Mouse (Mus musculus) hindbrain, embryonic 11.5 days (tissue): ENCODE results near the gene St3gal4. TPM values are rescaled to one million over a fixed set of nuclear protein-coding genes. Genes with fewer than 3 reads are reported as not detected.

Source experiments
- ATAC-seq: fragments of 200-750 bp; cut with Nextera tagmentation; 2 replicates; pipeline ENCODE4 v1.8.0; 2017; ENCODE audit warnings: mild to moderate bottlenecking, moderate TSS enrichment, moderate library complexity; ENCODE audit not compliant: low FRiP score
- DNase-seq: peaks from one replicate; pipeline ENCODE4 v3.0.0-alpha.2; 2015; ENCODE audit warnings: low spot score
- H3K27ac ChIP-seq: fragments of 300-500 bp; sonication (generic); 2 replicates; pipeline ENCODE4 v1.5.1; 2014; ENCODE audit warnings: mild to moderate bottlenecking, low read depth, low read length
- H3K27me3 ChIP-seq: fragments of 300-500 bp; sonication (generic); 2 replicates; pipeline ENCODE4 v1.6.1; 2014; ENCODE audit warnings: mild to moderate bottlenecking, low read length, moderate library complexity, mixed read lengths; ENCODE audit not compliant: control insufficient read depth, insufficient read depth
- H3K36me3 ChIP-seq: fragments of 300-500 bp; sonication (generic); 2 replicates; pipeline ENCODE4 v1.6.1; 2014; ENCODE audit warnings: mild to moderate bottlenecking, low read length, moderate library complexity, mixed read lengths; ENCODE audit not compliant: control insufficient read depth, insufficient read depth
- H3K4me1 ChIP-seq: fragments of 300-500 bp; sonication (generic); replicated peaks from 2 replicates; pipeline ENCODE4 v1.6.1; 2014; ENCODE audit warnings: low read length, mixed read lengths; ENCODE audit not compliant: control insufficient read depth, insufficient read depth
- H3K4me2 ChIP-seq: fragments of 300-500 bp; sonication (generic); replicated peaks from 2 replicates; pipeline ENCODE4 v1.6.1; 2014; ENCODE audit warnings: mild to moderate bottlenecking, low read depth, low read length
- H3K4me3 ChIP-seq: fragments of 300-500 bp; sonication (generic); 2 replicates; pipeline ENCODE4 v1.5.1; 2014; ENCODE audit warnings: low read depth, low read length
- H3K9ac ChIP-seq: fragments of 300-500 bp; sonication (generic); 2 replicates; pipeline ENCODE4 v1.6.1; 2014; ENCODE audit warnings: low read depth, low read length
- H3K9me3 ChIP-seq: fragments of 300-500 bp; sonication (generic); 2 replicates; pipeline ENCODE4 v1.6.1; 2016; ENCODE audit warnings: low read length; ENCODE audit not compliant: control insufficient read depth
- WGBS: fragments of 180-500 bp; shearing (Covaris S2); extraction: QIAGEN DNeasy Blood & Tissue Kit; methylation state at CpG from one replicate; pipeline ENCODE4 v1.1.7; 2014; 5-methylcytosine and 5-hydroxymethylcytosine counted together
- polyA plus RNA-seq: library from polyadenylated mRNA; unstranded; fragments of >200 nt; fragmentation: Nextera tagmentation; extraction: Ambion mirVana; gene quantifications from 2 replicates; pipeline ENCODE4 v1.2.1, GENCODE M21; 2014

St3gal4 gene
- polyA plus RNA-seq, 1 experiment from 2014 or later, result 11.7 TPM

- Histone ChIP-seq H3K27ac (no peak overlapping the region), H3K9ac (no peak overlapping the region), H3K27me3 (no peaks in the 10 kb centered on the region), H3K4me1 (no peaks in the 10 kb centered on the region), H3K36me3 (no peaks in the 10 kb centered on the region), H3K4me2 (no peak overlapping the region), H3K9me3 (no peaks in the 10 kb centered on the region), H3K4me3 (no peak overlapping the region)
- DNase-seq, result no peak
- no peak for ATAC-seq
- 72% methylated on average over 2 of the region's 2 CpGs for WGBS
These were observed 4.4 kb upstream of the St3gal4 start for GRCm38 (mm10) chr9:35123456-35123803.

GRCm38 (mm10) chr9:35122551-35123266 is 3.6 kb upstream of the St3gal4 start:
- H3K4me3 ChIP-seq, result no peak overlapping the region
- no peak overlapping the region for H3K9ac ChIP-seq
- DNase-seq (no peak), ATAC-seq (no peak)
- no peaks in the 10 kb centered on the region for H3K27me3 ChIP-seq
- no peak overlapping the region for H3K27ac ChIP-seq
- no peaks in the 10 kb centered on the region for H3K9me3 ChIP-seq
- H3K36me3 ChIP-seq, result no peaks in the 10 kb centered on the region
- peaks cover under 1% of the 10 kb centered on the region; the same call in 1 of the 2 replicates for H3K4me1 ChIP-seq
- 89% methylated on average over 5 of the region's 5 CpGs for WGBS
- H3K4me2 ChIP-seq, result no peak overlapping the region

- Histone ChIP-seq H3K9ac (no peak overlapping the region), H3K9me3 (no peaks in the 10 kb centered on the region), H3K27me3 (no peaks in the 10 kb centered on the region), H3K27ac (no peak overlapping the region), H3K4me1 (peaks cover 3% of the 10 kb centered on the region; the same call in 1 of the 2 replicates), H3K36me3 (no peaks in the 10 kb centered on the region), H3K4me3 (no peak overlapping the region), H3K4me2 (no peak overlapping the region)
- ATAC-seq (no peak), DNase-seq (no peak)
- 96% methylated on average over 2 of the region's 2 CpGs for WGBS
These were observed 505 bp downstream of the St3gal4 start for GRCm38 (mm10) chr9:35118563-35118962.

- no peaks in the 10 kb centered on the region for H3K36me3 ChIP-seq
- ATAC-seq (no peak), DNase-seq (peak; percentile 49)
- H3K4me2 ChIP-seq, result peak overlapping the region; percentile 88
- H3K27ac ChIP-seq, result no peak overlapping the region
- H3K4me1 ChIP-seq, result peaks cover 3% of the 10 kb centered on the region; the same call in 1 of the 2 replicates
- H3K4me3 ChIP-seq, result peak overlapping the region; percentile 69
- H3K9me3 ChIP-seq, result no peaks in the 10 kb centered on the region
- peak overlapping the region; percentile 80 for H3K9ac ChIP-seq
- H3K27me3 ChIP-seq, result no peaks in the 10 kb centered on the region
- 33% methylated on average over 15 of the region's 15 CpGs for WGBS
These were observed 1.4 kb downstream of the St3gal4 start for GRCm38 (mm10) chr9:35117384-35118295.

- peak overlapping the region; percentile 69 for H3K4me3 ChIP-seq
- peaks cover 3% of the 10 kb centered on the region; the same call in 1 of the 2 replicates for H3K4me1 ChIP-seq
- H3K36me3 ChIP-seq, result no peaks in the 10 kb centered on the region
- WGBS, result under 1% methylated on average over 64 of the region's 84 CpGs
- peak overlapping the region; percentile 80 for H3K9ac ChIP-seq
- H3K4me2 ChIP-seq, result peak overlapping the region; percentile 88
- ATAC-seq (peak; percentile 93), DNase-seq (peak; percentile 83)
- no peaks in the 10 kb centered on the region for H3K27me3 ChIP-seq
- H3K27ac ChIP-seq, result peak overlapping the region; percentile 58
- H3K9me3 ChIP-seq, result no peaks in the 10 kb centered on the region
These were observed 2.4 kb downstream of the St3gal4 start for GRCm38 (mm10) chr9:35116391-35117381.

- WGBS, result 52% methylated on average over 4 of the region's 4 CpGs
- ATAC-seq, result no peak; the same call in 1 of the 2 replicates
These were observed 3.3 kb downstream of the St3gal4 start for GRCm38 (mm10) chr9:35115804-35116203.

GRCm38 (mm10) chr9:35115299-35115698 is 3.8 kb downstream of the St3gal4 start:
- no peak for DNase-seq
- Histone ChIP-seq H3K4me1 (peaks cover 3% of the 10 kb centered on the region; the same call in 1 of the 2 replicates), H3K9me3 (no peaks in the 10 kb centered on the region), H3K27ac (no peak overlapping the region), H3K36me3 (no peaks in the 10 kb centered on the region), H3K9ac (no peak overlapping the region), H3K27me3 (no peaks in the 10 kb centered on the region), H3K4me2 (0 out of 2 replicates have a peak overlapping the region, but pooled peaks have one; percentile 25), H3K4me3 (no peak overlapping the region)
- WGBS, result 64% methylated on average over 3 of the region's 4 CpGs
- ATAC-seq, result no peak

More at GRCm38 (mm10) chr9:35115804-35116203, 3.3 kb downstream of the St3gal4 start:
- H3K27me3 ChIP-seq, result no peaks in the 10 kb centered on the region
- H3K9me3 ChIP-seq, result no peaks in the 10 kb centered on the region
- H3K36me3 ChIP-seq, result no peaks in the 10 kb centered on the region
- H3K27ac ChIP-seq, result no peak overlapping the region
- DNase-seq, result no peak
- H3K9ac ChIP-seq, result peak overlapping the region; percentile 80
- H3K4me3 ChIP-seq, result peak overlapping the region; percentile 69
- H3K4me2 ChIP-seq, result peak overlapping the region; percentile 88
- peaks cover 3% of the 10 kb centered on the region; the same call in 1 of the 2 replicates for H3K4me1 ChIP-seq

GRCm38 (mm10) chr9:35114234-35114633 is 4.8 kb downstream of the St3gal4 start:
- no peak overlapping the region for H3K9ac ChIP-seq
- 85% methylated on average over 3 of the region's 3 CpGs for WGBS
- no peak overlapping the region for H3K4me2 ChIP-seq

More at GRCm38 (mm10) chr9:35114234-35114633, 4.8 kb downstream of the St3gal4 start:
- DNase-seq (no peak), ATAC-seq (no peak)
- Histone ChIP-seq H3K9me3 (no peaks in the 10 kb centered on the region), H3K4me1 (peaks cover 3% of the 10 kb centered on the region; the same call in 1 of the 2 replicates), H3K27me3 (no peaks in the 10 kb centered on the region), H3K27ac (no peak overlapping the region), H3K4me3 (no peak overlapping the region), H3K36me3 (no peaks in the 10 kb centered on the region)
